Mouse (Mus musculus): ENCODE data around the gene Ptk7.

- no peak for TF ChIP-seq CTCF (IDR thresholded peaks at IDR 0.05; ENCODE audit: extremely low read depth, insufficient read depth, low read length)
- TF ChIP-seq POLR2A (IDR thresholded peaks at IDR 0.05; ENCODE audit: extremely low read depth, insufficient read depth, low read length), result no peak
Observed at GRCm38 (mm10) chr17:46678416-46678815, 49.1 kb upstream of the Ptk7 start, which contains the start of gene Mea1.
